Mouse (Mus musculus) hindbrain, embryonic 16.5 days (tissue): ENCODE data around the gene Rtn1. TPM values are rescaled to one million over a fixed set of nuclear protein-coding genes. Genes with fewer than 3 reads are reported as not detected.

Source experiments
- ATAC-seq: fragments of 200-750 bp; cut with Nextera tagmentation; 2 replicates; pipeline ENCODE4 v1.8.0; 2017; ENCODE audit warnings: moderate TSS enrichment, moderate library complexity
- H3K27ac ChIP-seq: fragments of 300-500 bp; sonication (generic); 2 replicates; pipeline ENCODE4 v1.5.1; 2014; ENCODE audit warnings: low read depth, mild to moderate bottlenecking, control low read depth, low read length, moderate library complexity
- H3K27me3 ChIP-seq: fragments of 300-500 bp; sonication (generic); replicated peaks from 2 replicates; pipeline ENCODE4 v1.6.1; 2014; ENCODE audit warnings: low read length; ENCODE audit not compliant: control insufficient read depth, insufficient read depth
- H3K36me3 ChIP-seq: fragments of 300-500 bp; sonication (generic); 2 replicates; pipeline ENCODE4 v1.6.1; 2014; ENCODE audit warnings: mild to moderate bottlenecking, low read length, moderate library complexity, mixed read lengths; ENCODE audit not compliant: control insufficient read depth, insufficient read depth
- H3K4me1 ChIP-seq: fragments of 300-500 bp; sonication (generic); 2 replicates; pipeline ENCODE4 v1.6.1; 2014; ENCODE audit warnings: low read depth, low read length; ENCODE audit not compliant: control insufficient read depth, insufficient read depth
- H3K4me2 ChIP-seq: fragments of 300-500 bp; sonication (generic); 2 replicates; pipeline ENCODE4 v1.6.1; 2014; ENCODE audit warnings: mild to moderate bottlenecking, low read length, control low read depth, moderate library complexity
- H3K4me3 ChIP-seq: fragments of 300-500 bp; sonication (generic); 2 replicates; pipeline ENCODE4 v1.5.1; 2014; ENCODE audit warnings: mild to moderate bottlenecking, low read length, control low read depth, moderate library complexity
- H3K9ac ChIP-seq: fragments of 300-500 bp; sonication (generic); 2 replicates; pipeline ENCODE4 v1.6.1; 2014; ENCODE audit warnings: low read depth, mild to moderate bottlenecking, control low read depth, low read length, moderate library complexity
- H3K9me3 ChIP-seq: fragments of 300-500 bp; sonication (generic); 2 replicates; pipeline ENCODE4 v1.6.1; 2014; ENCODE audit warnings: mild to moderate bottlenecking, low read length, moderate library complexity; ENCODE audit not compliant: control insufficient read depth
- WGBS: fragments of 180-500 bp; shearing (Covaris S2); extraction: QIAGEN DNeasy Blood & Tissue Kit; methylation state at CpG from one replicate; pipeline ENCODE4 v1.1.7; 2014; 5-methylcytosine and 5-hydroxymethylcytosine counted together
- polyA plus RNA-seq: library from polyadenylated mRNA; unstranded; fragments of >200 nt; fragmentation: Nextera tagmentation; extraction: Ambion mirVana; gene quantifications from 2 replicates; pipeline ENCODE4 v1.2.1, GENCODE M21; 2015

The Rtn1 gene
- polyA plus RNA-seq, 1 experiment from 2014 or later = 3,556 TPM

DNA sequence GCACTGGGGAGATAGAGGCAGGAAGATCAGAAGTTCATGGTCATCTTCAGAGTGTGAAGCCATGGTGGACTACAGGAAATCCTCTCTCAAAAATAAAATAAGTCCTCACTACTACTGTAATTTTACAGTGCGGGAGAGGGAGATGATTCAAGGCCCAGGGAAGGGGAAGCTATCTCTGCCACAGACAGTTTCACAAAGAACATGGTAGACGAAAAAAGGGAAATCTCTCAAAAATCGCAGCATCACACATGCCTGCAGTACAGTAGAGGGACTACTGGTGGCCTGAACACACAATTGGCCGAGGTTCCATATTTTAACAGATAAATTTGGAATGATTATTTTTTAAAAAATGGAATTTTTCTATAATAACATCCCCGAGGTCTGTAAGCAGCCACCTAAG, 20.0 kb downstream of the Rtn1 start:
- WGBS = 94% methylated on average over 5 of the region's 5 CpGs

DNA sequence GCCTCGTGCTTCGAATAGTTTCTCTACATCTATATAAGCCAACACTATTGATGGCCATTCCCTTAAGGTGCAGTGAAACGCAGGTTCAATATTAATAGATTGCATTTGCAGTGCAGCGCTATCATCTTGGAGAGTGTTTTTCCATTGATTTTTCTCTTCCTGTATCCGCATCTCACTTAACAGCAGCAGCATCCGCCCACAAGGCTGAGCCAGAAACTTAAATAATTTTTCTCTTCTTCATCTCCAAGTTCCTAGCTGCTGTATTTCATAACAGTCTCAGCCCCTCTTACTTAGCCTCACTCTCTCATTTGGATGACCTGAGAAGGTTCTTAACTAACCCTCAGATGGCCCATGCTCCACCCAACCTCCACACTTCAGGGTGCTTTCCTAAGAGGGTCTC, 20.7 kb downstream of the Rtn1 start:
- no peak for ATAC-seq
- Histone ChIP-seq H3K4me1 (peaks cover 5% of the 10 kb centered on the region), H3K36me3 (no peaks in the 10 kb centered on the region)

More for the DNA sequence above, 20.0 kb downstream of the Rtn1 start:
- Histone ChIP-seq H3K4me3 (no peak overlapping the region), H3K4me2 (no peak overlapping the region), H3K4me1 (peaks cover 5% of the 10 kb centered on the region), H3K36me3 (no peaks in the 10 kb centered on the region), H3K27me3 (no peaks in the 10 kb centered on the region), H3K9me3 (no peaks in the 10 kb centered on the region), H3K27ac (no peak overlapping the region), H3K9ac (no peak overlapping the region)
- no peak for ATAC-seq

DNA sequence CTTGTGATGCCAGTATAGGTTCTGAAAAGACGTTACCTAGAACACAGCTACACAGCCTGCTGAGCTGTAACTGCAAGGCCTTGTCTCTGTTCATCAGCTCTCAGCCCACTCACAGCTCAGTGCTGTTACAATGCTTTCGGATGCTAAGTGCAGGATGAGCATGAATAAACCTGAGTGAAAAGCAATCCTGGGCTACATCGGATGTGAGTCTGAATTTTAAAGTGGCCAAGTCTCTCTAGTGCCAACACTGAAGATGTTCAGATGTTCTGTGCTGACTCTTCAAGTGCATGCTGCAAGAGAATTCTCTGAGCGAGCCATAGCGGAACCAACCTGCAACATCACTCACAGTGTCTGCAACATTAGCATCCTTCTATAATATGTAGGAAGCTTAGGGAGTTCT, 32.5 kb downstream of the Rtn1 start:
- Histone ChIP-seq H3K9ac (no peak overlapping the region), H3K27me3 (no peaks in the 10 kb centered on the region), H3K4me2 (no peak overlapping the region), H3K27ac (no peak overlapping the region), H3K36me3 (no peaks in the 10 kb centered on the region), H3K9me3 (no peaks in the 10 kb centered on the region), H3K4me1 (peaks cover 19% of the 10 kb centered on the region), H3K4me3 (no peak overlapping the region)
- 67% methylated on average over 5 of the region's 5 CpGs for WGBS
- no peak for ATAC-seq

More for the DNA sequence above, 20.7 kb downstream of the Rtn1 start:
- Histone ChIP-seq H3K4me2 (no peak overlapping the region), H3K27me3 (no peaks in the 10 kb centered on the region), H3K4me3 (no peak overlapping the region), H3K27ac (no peak overlapping the region), H3K9ac (no peak overlapping the region), H3K9me3 (no peaks in the 10 kb centered on the region)
- WGBS = 92% methylated on average over 6 of the region's 6 CpGs

DNA sequence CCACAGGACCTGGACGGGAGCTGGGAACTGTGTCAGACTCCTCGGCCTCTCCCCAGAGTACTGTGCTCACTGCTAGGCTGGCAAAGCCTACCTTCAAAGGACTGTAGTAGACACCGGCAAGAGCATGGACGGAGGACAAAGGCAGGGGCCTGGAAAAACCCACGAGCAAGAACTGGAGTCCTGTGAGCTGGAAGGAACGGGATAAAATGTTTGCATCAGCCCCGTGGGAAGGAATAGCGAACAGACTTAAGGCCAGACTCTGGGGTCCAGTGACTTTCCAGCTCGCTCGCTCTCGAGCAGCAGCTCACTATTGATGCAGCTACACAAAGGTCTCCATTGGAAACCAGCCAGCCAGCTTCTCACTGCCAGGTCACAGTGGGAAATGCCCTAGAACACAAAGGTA, 34.0 kb downstream of the Rtn1 start:
- peak overlapping the region; percentile 65 for H3K27ac ChIP-seq
- no peaks in the 10 kb centered on the region for H3K36me3 ChIP-seq
- H3K27me3 ChIP-seq = no peaks in the 10 kb centered on the region
- peak overlapping the region; percentile 3; the same call in 1 of the 2 replicates for H3K4me3 ChIP-seq
- peaks cover 23% of the 10 kb centered on the region for H3K4me1 ChIP-seq
- WGBS = 14% methylated on average over 11 of the region's 11 CpGs
- H3K9me3 ChIP-seq = no peaks in the 10 kb centered on the region
- H3K9ac ChIP-seq = peak overlapping the region; percentile 42
- ATAC-seq = peak; percentile 70
- H3K4me2 ChIP-seq = peak overlapping the region; percentile 3

DNA sequence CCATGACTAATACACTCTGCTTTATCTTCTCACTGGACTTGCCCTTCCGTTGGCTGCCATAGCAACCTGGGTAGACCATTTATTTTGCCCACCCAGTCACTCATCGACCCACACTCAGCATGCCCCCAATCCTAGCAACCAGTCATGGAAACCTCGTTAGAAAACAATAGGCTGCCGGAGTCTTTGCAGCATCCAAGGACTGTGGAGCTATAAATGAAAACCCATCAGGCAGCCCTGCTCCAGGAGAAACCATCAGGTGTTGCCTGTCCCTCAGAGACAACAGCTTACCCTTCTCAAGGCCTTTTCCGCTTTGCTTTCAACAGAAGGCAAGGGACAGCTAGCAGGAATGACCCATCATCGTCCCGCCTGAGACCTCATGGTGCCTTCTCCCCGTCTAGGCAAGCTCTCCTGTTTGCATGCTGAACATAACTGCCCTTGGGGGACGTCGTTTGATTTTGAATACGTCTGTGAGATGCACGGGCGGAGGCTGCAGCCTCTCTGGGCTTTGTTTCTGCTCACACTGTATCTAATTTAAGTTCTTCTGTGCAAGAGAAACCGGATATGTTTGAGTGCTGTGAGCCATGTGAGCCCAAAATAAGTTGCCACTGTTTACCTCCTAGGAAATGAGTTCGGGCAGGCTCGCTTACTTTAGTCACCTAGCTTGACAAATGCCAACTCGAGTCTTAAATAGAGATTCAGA, 34.8 kb downstream of the Rtn1 start:
- Histone ChIP-seq H3K27ac (peak overlapping the region; percentile 65), H3K36me3 (no peaks in the 10 kb centered on the region), H3K27me3 (no peaks in the 10 kb centered on the region), H3K4me2 (peak overlapping the region; percentile 3), H3K9me3 (no peaks in the 10 kb centered on the region), H3K9ac (peak overlapping the region; percentile 2; the same call in 1 of the 2 replicates), H3K4me3 (no peak overlapping the region), H3K4me1 (peaks cover 23% of the 10 kb centered on the region)
- 18% methylated on average over 17 of the region's 17 CpGs for WGBS
- ATAC-seq = peak; percentile 73

DNA sequence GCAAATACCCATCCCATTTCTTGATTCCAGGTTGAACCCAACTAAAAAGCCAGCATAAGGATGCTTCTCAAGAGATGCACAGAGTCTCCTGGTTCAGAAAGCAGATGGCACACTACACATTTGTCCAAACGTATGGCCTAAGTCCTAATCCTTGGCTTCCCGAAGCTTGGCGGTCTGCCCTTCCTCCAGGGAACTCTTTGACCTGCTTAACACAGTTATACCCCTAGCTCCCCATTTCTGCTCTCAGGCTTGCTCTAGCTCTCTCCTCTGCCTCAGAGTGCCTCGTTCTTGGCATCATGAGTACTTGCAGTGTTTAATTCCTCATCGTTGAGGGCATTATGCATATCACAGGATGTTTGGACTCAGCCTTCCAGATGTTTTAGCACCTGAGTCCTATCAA, 38.8 kb downstream of the Rtn1 start:
- no peaks in the 10 kb centered on the region for H3K36me3 ChIP-seq
- no peak overlapping the region for H3K27ac ChIP-seq
- ATAC-seq = no peak
- no peaks in the 10 kb centered on the region for H3K27me3 ChIP-seq
- peaks cover 33% of the 10 kb centered on the region for H3K4me1 ChIP-seq
- no peak overlapping the region for H3K9ac ChIP-seq
- H3K4me3 ChIP-seq = no peak overlapping the region
- no peak overlapping the region for H3K4me2 ChIP-seq
- no peaks in the 10 kb centered on the region for H3K9me3 ChIP-seq
- WGBS = 54% methylated on average over 5 of the region's 5 CpGs

DNA sequence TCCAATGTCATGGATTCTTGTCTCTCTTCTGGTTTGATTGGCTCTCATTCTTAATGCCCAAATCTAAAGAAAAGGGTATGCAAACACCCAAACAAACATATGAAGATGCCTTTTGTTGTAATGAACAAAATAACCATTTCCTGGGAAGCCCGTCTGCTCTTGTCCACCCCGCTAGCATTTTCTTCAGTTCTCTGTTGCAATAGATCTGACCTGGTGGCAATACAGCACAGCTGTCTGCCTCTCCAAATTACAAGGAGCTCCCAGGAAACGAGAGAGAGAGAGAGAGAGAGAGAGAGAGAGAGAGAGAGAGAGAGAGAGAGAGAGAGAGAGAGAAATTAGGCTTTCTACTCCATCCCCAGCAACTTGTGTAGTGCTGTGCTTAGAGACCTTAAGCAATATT, 42.1 kb downstream of the Rtn1 start:
- Histone ChIP-seq H3K9ac (no peak overlapping the region), H3K36me3 (no peaks in the 10 kb centered on the region), H3K4me3 (no peak overlapping the region), H3K4me1 (peaks cover 19% of the 10 kb centered on the region), H3K4me2 (no peak overlapping the region), H3K9me3 (no peaks in the 10 kb centered on the region), H3K27ac (peak overlapping the region; percentile 73), H3K27me3 (no peaks in the 10 kb centered on the region)
- 27% methylated on average over 3 of the region's 3 CpGs for WGBS
- ATAC-seq = no peak

DNA sequence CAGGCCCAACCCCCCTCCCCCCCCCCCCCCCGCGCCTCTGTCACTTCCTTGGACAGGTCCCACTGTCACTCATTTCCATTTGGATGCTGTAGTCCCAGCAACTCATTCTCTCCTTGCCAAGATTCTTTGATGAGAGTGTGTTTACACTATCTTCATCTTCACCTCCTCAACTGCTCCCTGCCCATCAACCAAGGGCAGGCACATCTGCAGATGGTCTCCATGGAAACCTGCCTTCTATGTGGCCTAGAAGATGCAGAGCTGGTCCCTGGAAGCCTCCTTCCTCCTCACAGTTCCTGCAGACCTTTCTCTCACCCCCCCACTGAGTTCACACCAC, 42.8 kb downstream of the Rtn1 start:
- Histone ChIP-seq H3K9me3 (no peaks in the 10 kb centered on the region), H3K36me3 (no peaks in the 10 kb centered on the region), H3K4me2 (no peak overlapping the region), H3K4me3 (no peak overlapping the region), H3K27ac (peak overlapping the region; percentile 73), H3K4me1 (peaks cover 19% of the 10 kb centered on the region), H3K27me3 (no peaks in the 10 kb centered on the region), H3K9ac (no peak overlapping the region)
- no CpG with 5 or more reads among the region's 2 CpGs for WGBS
- ATAC-seq = peak; percentile 55

DNA sequence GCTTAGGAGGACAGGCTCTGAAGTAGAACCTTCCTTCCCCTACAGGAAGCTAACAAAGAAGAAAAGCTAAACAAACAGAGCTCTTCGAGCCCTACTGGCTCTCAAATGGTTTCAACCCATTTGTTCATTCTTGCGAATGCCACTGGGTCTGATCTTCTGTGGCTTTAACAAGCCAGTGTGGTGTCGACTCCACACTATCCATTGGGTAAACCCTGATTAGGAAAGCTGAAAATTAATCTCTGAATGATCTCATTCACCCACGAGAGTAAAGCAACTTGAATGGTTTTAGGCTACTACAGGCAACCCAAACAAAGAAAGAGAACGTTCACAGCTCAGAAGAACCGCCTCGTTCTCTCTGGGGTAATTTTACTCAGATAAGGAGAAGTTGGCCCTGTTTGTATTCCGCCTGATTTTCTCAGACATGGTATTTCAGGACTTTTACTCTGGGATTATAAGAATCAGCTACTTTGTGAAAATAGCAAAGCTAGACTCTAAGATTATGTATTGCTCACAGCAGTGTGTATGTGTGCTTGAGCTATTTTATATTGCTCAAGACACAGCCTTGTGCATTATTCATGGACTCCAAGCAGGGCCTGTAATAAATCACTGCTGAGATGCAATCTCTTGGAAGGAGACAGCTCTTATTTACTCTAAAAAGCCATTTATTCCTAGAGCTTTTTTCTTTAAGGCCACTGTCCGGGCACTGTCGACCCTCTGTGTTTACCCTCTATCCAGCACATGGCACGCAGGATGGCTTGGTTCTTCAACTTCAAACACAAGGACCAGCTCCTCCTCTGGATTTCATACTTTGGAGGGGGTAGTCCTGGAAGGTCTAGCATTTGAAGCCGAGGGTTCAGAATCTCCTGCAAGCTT, 43.4 kb downstream of the Rtn1 start:
- no peaks in the 10 kb centered on the region for H3K9me3 ChIP-seq
- ATAC-seq = peak; percentile 75
- no peak overlapping the region for H3K4me2 ChIP-seq
- H3K4me3 ChIP-seq = no peak overlapping the region
- H3K27me3 ChIP-seq = no peaks in the 10 kb centered on the region
- H3K27ac ChIP-seq = peak overlapping the region; percentile 73
- no peaks in the 10 kb centered on the region for H3K36me3 ChIP-seq
- WGBS = 23% methylated on average over 12 of the region's 12 CpGs
- peaks cover 19% of the 10 kb centered on the region for H3K4me1 ChIP-seq
- H3K9ac ChIP-seq = no peak overlapping the region
